Mouse (Mus musculus) gastrocnemius, postnatal 25 days (tissue): ENCODE measurements around the gene Sec23a. TPM values are rescaled to one million over a fixed set of nuclear protein-coding genes. Genes with fewer than 3 reads are reported as not detected.
A peak's percentile ranks its signal among the peaks of the same experiment; 100 is the strongest.
"Not testable (repeated sequence)": the region's sequence is repeated elsewhere in the genome, so short reads cannot be mapped to it uniquely, and the experiment has no call there.

Experiments used
- DNase-seq: peaks from one replicate; pipeline ENCODE4 v3.0.0; 2022
- long read RNA-seq, 2 experiments: library from polyadenylated mRNA; stranded (forward); transcript quantifications; one replicate each; pipeline ENCODE4 v2.0.0; 2021
- total RNA-seq, 2 experiments: library from RNA; stranded (reverse); gene quantifications; 1 replicate in 1 of 2; 2 replicates in 1 of 2; pipeline ENCODE4 v1.2.3; 2021

The Sec23a gene
- total RNA-seq = 10 to 100 TPM; 44.4 to 46.0 TPM
- long read RNA-seq, experiment 1, full-length matches to known transcripts = 29 of 40 reads
- long read RNA-seq, experiment 1, partial matches to known transcripts = 2 of 40 reads
- long read RNA-seq, experiment 1, other reads (novel, unspliced or antisense) = 9 of 40 reads
- long read RNA-seq, experiment 2, full-length matches to known transcripts = 91 of 106 reads
- long read RNA-seq, experiment 2, partial matches to known transcripts = 3 of 106 reads
- long read RNA-seq, experiment 2, other reads (novel, unspliced or antisense) = 12 of 106 reads

DNA sequence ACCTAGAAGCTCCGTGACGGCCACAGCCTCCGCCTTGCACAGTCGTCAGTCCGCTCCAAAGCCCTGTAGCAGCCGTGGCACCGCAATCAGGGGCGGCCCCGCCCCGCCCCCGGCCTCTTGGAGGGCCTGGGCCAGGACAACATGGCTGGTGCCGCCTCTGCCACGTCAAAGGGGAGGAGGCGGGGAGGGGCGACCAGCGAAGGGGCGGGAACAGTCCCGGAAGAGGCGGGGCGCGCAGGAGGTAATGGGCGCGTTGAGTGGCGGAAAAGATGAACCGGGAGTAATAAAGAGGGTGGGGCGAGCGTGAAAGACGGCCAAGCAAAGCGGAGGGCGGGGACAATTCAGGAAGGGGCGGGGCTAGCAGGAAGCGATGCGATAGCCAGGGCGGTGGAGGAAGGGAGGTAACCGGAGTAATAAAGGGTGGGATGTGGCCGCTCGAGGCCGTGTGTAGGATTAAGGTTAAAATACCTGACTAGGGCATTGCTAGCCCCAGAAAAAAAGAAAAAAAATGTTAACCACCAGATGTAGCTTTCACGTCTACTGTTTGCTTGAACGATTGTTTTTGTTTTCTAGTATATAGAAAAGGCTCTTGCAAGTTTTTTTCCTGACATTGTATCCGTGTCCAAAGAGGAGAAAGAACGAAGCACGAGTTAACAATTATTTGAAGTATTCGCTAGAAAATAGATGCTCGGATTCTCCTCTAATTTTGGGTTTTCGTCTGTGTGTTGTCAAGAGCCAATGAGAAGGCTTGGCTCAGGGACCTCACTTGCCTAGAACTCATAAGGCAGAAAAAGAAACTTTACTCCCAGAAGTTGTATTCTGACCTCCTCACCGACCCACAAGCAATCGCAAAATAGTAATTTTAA lies at the start of gene Sec23a:
Gene Sec23a, minus strand, starts transcription at position 174 of the 866 bp plus-strand sequence.
- peak; percentile 100 for DNase-seq

DNA sequence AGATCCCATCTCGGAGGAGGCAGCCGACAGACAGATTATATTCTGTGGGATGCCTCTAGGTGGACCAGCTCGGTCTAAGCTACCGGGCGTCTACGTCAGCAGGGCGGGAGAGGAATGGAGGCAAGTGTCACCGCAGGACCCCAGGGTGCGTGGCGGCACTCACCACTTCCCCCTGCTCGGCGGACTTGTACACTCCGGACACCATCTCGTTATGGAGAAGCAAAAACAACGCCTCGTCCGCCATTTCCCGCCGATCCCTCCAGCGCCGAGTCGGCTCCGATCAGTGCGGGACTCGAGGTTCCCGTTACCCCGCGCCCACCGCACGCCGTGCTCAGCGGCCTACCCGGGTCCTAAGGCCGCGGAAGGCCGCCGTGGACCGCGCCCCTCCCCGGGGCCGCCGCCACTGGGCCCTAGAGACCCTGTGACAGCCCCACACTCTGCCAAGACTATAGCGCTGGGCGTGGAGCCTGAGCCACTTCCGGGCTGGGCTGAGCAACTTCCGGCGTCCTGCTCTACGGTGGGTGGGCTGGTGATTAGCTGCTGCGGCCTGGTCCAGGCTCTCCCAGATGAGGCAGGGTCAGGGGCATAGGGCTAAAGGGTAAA lies 49.3 kb upstream of the Sec23a start, which contains the start of gene Trappc6b:
Gene Trappc6b, minus strand, starts transcription at position 480 of the 603 bp plus-strand sequence.
- DNase-seq = peak; percentile 79

DNA sequence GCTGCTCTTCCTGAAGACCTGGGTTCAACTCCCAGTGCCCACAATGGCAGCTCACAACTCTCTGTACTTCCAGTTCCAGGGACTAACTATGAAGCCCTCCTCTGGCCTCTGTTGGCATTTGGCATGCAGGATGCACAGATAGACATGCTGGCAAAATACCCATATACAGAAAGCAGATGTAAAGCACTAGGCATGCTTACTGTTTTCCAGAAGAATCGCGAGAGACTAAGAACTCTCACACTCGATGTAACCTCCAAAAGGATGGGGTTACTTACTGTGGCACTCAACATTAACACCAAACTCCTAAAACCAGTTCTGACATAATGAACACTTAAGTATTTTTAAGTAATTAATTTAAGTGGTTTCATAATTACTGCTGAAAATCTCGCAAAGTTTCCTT lies 48.5 kb upstream of the Sec23a start:
- no peak for DNase-seq

DNA sequence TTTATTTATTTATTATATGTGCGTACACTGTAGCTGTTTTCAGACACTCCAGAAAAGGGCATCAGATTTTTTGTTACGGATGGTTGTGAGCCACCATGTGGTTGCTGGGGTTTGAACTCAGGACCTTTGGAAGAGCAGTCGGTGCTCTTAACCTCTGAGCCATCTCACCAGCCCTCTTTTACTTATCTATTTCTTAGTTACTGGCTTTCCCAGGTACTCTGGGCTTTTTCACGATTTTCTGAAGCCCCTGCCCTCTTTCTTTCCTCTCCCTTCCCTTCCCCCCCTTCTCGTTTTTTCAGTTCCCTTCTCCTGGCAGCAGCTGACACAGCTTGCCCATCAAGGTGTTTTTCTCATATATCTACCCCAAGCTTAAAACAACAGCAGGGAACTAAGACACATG lies 46.4 kb upstream of the Sec23a start:
- not testable (repeated sequence) for DNase-seq

DNA sequence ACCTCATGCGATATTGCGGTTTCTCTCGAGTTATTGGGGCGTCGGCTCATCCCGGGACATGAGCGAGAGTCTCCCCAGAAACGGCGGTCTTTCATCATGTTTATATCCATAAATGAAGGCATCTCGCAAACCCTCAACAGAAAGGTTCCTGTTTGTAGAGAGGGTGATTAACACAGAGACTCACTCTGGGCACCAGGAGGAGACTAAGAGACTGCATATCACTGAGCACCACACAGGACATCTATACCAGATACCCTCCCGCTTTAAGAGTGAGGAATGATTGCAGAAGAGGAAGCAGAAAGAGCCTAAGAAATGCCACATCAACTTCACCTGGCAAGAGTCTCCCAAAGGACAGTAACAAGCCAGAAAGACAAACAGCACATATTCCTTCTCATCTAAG lies 44.4 kb upstream of the Sec23a start:
- no peak for DNase-seq

DNA sequence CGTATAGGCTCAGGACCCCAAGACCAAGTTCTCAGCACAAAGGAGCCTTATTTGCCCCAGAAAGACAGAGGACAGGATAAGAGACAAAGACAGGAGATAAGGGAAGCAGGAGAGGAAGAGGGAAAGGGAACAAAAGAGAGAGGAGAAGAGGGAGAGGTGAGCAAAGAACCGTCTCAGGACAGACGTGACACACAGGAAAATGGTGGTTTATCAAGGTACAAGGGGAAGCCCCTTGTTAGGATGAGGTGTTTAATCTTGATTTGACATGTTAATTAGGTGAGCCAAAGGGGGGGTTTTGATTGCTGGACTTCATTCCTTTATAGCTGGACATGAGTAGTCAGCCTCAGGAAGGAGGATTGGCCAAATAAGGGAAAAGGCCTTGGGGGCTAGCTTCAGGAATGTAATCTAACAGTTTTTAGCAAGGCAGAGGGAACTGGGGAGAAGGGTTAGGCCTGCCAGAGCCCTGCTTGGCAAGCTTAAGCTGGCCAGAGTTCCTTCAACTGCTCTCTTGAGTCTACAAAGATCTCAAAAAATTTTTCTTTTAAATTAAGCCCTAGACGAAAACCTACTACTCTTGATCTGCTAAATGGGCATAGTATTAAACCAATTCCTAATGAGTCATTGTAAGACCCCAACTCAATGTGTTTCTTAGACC lies 43.5 kb upstream of the Sec23a start:
- no peak for DNase-seq

DNA sequence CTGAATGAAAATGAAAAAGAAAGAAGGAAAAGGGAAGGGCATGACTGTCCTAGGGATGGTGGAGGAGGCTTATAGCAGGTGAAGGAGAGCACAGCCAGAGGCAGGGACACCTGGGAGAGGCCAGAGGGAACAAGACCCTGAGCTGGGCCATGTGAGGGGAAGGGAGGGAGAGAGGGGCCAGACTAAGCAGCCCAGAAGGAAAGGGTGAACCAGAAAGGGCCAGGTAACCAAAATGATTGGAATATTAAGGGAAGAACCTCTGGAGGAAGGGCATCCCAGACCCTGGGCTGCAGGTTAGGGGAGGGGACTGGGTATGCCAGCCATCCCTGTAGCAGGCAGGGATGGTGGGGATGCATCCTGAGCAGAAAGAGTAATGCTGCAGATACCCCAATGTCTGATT lies 42.2 kb upstream of the Sec23a start:
- no peak for DNase-seq

DNA sequence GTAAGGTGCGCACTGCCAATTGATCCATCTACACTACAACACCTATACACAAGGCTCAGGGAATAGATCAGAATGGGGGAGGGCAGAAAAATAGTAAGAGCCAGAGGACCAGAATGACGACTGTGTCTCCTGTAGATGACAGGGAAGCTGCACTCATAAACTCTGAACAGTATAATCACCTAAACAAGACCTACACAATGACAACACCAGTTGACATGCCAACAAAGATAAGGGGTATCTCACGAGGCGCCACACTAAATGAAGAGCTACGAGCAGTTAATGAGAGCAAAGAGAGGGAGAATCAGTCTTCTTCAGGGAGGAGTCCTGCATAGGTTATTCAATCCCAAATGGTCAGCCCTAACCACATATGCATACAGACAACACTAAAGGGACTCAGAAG lies 41.3 kb upstream of the Sec23a start:
- DNase-seq = no peak

DNA sequence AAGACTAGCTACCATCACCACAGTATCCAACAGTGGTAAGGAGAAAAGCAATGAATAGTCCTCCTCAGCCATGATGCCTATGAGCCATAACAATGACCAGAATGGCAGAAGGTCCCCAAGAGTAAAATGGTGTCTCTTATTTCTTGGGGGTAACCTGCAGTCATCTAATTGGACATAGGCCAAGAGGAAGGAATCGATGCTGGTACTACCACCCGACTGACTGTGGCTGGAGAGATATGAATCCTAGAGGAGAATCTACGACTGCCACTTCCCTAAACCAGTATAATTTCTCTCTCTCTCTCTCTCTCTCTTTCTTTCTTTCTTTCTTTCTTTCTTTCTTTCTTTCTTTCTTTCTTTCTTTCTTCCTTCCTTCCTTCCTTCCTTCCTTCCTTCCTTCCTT lies 40.7 kb upstream of the Sec23a start:
- no peak for DNase-seq

DNA sequence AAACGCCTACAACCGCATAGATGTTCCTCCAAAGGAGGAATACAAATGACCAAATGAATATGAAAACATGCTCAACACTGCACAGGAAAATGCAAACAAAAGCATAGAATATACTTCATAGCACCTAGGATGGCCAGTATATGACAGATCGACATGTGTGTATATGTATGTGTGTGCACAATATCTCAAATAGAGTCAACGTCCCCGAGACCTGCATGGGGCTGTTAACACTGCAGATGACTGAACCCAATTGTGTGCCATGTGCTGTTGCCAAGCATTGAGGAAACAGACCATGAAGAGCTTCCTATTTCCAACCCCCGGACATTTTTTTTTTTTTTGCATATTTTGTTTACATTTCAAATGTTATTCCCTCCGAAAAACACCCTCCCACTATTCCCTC lies 29.0 kb upstream of the Sec23a start:
- DNase-seq = no peak

DNA sequence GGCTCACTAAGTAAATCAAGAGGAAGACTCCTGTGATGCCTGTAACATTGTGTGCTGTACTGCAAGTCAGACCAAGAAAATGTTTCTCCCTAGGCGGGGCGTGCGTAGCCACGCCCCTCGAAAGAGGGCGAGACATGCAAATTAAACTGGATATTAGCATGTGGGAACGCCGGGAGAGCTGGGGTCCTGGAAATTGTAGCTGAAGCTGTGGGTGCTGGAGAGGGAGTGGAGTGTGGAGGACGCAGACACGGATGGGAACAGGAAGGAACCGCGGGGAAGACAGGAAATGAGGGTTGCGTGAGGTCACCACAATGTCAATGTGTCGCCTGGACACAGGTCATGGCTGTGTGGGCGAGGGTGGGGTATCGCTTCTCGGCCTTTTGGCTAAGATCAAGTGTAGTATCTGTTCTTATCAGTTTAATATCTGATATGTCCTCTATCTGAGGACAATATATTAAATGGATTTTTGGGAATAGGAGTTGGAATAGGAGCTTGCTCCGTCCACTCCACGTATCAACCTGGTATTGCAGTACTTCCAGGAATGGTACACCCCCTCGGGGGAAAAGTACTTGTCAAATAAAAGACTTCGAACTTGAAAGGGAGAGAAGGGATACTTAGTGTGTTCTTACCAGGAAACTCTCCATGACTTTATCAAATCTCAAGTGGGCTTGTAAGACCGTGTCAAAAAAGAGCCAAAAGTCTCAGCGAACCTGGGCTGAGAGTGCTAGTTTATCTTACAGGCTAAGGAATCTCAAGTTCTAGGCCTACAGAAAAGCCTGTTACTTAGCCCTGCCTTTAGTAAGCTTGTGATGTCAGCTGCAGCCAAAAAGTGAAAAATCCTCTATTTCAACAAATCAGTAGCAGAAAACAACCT lies 28.4 kb upstream of the Sec23a start:
- no peak for DNase-seq

DNA sequence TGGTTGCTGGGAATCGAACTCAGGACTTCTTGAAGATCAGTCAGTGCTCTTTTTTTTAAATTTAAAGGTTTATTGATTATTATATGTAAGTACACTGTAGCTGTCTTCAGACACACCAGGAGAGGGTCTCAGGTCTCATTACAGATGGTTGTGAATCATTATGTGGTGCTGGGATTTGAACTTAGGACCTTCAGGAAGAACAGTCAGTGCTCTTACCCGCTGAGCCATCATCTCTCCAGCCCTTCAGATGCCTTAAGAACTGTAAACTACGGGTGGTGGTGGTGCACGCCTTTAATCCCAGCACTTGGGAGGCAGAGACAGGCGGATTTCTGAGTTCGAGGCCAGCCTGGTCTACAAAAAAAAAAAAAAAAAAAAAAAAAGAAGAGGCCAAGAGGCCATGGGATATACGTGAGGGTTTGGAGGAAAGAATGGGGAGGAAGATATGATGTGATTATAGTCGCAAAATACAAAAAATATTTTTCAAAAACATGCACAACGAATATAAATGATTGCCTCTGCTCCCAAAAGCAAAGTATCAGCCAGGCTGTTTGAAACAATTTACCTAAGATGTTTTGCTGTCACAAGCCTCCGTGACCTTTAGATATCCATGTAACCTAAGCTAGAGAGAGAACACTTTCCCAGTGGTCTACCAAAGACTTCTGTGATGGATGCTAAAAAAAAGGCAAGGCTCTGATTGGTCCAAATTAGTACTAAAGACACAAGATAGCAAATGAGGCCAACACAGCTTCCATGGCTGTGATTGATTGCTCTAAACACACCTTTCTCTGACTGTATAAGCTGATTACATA lies 27.5 kb upstream of the Sec23a start:
- no peak for DNase-seq

DNA sequence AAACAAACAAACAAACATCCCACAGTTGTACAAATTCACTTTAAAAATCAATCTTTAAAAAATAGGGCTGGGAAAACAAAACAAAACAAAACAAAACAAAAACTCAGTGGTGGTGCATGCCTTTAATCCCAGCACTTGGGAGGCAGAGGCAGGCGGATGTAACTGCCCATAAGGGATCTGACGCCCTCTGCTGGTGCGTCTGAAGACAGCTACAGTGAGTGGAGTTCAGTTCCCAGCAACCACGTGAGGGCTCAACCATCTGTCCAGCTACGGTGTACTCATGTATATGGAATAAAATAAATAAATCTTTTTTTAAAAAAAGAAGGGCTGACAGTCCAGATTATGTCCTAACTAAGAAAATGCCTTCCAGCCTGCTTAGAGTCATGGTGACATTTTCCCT lies 20.3 kb upstream of the Sec23a start:
- no peak for DNase-seq

DNA sequence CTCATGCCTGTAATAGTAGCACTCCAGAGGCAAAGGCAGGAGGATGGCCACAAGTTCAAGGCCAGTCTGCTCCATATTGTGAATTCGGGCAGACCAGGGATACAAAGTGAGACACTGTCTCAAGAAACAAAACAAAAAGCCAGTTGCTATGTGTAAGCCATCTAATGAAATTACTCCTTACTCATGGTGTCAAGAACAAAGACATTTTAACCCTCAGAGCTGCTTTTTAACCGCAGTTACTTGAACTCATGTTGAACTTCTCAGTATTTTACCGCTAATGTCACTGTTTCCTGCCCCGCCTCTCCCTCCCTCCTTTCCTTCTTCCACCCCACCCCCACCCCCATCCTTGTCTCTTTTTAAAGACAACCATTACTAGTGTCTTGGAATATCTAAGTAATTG lies 9.5 kb upstream of the Sec23a start:
- no peak for DNase-seq

DNA sequence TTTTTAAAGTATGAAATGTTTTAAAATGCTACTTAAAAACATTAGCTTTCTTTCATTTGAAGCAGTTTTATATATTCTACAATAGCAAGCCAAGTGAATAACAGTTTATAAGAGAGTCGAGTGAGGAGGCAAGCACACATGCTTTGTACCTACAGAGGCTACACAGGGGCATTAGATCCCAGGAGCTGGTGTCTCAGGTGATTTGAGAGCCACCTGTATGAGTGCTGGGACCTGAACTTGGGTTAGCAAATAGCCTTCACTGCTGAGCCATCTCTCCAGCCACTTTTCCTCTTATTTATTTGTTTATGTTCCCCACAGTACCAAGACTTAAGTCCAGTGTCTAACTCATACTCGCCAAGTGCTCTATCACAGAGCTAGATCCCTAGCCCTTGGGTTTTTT lies 8.1 kb upstream of the Sec23a start:
- DNase-seq = no peak

DNA sequence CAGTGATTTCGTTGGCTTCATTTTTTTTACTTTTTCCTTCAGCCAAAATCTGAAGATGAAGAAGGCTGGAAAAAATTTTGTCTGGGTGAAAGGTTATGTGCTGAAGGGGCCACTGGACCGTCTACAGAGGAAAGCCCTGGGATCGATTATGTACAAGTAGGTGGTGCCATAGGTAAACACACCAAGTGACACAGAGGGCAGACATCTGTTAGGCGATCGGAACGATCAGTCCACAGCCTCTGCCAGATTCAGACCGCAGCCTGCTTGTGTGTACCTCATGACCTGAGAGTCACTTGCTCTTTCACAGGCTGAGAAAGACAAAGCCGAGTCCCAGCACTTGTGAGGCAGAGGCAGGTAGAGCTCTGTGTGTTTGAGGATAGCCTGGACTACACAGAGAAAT lies 6.2 kb upstream of the Sec23a start:
- DNase-seq = no peak

DNA sequence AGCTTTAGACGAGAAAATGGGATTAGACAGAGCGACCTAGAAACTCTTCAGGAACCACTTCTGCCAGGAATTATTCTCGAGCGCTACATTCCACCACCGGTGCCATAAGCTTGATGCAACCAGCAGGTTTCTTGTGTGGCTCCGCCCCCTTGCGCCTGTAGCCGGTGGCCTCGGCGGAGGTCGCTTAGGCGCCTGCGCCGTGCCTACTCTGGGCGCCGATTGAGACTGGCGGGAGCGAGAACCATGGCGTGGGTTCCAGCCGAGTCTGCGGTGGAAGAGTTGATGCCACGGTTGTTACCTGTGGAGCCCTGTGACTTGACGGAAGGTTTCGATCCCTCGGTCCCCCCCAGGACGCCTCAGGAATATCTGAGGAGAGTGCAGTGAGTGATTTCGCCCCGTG lies 1.4 kb upstream of the Sec23a start, which contains the start of gene Gemin2:
Gene Gemin2, plus strand, starts transcription at position 160 of the 400 bp plus-strand sequence.
- DNase-seq = peak; percentile 87

DNA sequence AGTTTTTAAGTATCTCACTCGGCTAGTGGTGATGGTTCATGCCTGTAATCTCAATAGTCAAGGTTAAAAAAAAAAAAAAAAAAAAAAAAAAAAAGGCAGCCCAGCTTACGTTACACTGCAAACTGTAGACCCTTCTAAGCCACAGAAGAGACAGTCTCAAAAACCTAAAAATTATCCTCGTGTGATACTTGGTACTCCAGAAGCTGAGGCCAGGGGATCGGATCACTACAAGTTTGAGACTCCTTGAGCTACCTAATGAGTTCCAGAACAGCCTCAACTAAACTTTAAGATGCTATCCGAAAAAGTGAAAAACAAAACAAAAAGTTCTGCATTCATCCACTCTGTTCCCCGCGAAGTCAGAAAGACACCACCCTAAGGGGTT lies 884 bp upstream of the Sec23a start:
- DNase-seq = no peak

DNA sequence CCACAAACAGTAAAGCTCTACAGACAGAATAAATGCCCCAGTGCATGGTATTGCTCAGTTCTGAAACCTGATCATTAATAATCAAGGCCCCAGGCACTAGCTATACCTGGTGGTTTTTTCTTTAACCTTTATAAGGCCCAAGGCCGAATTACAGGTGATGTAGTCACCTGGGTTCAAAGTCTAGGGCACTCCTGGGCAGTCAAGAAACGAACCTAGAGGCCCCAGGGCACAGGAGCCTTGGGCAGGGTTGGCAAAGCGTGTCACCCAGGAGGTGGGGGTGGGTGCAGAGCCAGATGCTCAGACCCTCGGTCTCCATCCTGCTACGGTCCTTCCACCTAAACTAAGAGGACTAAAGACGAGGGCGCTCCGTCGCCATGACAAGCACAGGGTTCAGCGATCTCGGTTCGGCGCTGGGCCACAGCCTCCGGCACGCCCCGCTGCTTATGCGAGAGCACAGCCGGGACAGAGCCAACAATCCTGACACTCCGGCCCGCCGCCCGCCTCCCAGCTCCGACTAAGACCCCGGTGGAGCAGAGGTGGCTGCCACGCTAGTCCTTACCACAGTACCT lies 458 bp downstream of the Sec23a start:
- no peak for DNase-seq

DNA sequence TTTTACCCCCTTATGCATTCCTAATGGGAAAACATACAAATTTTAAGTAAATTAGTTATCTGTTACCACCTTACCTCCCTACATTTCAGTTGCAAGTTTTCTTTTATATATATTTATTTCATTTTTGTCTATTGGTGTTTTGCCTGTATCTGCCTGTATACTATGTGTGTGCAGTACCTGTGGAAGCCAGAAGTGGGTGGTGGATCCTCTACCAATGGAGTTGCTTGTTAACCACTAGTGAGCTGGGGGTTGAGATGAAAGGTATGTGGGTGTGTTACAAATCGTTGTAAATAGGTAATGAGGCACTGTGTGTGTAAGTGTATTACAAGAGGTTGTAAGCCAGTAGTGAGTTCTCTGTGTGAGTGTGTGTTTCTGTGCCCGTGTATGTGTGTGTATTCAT lies 1.3 kb downstream of the Sec23a start:
- no peak for DNase-seq
